In the genomic region with DNA sequence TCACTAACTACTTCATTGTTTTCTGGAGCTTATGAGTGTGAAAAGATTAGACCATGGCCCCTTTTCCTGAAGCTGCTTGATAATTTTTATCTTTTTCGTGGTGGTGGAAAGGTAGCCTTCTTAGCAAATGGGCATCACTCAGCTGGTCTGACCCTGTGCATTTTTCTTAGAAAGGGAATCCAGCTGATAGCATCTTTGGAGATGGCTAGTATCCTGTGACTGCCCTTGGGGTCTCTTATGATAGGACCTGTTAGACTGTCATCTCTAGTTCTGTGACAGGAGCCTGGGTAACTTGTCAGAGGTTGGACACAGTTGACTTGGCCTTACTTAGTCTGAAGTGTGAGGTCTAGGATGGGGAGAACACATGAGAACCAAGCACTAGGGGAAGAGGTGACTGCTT, we compare ENCODE assay signal across 20 mouse cellular contexts. TPM values are rescaled to one million over a fixed set of nuclear protein-coding genes. Genes with fewer than 3 reads are reported as not detected.
"Had no signal": no experiment of that assay in that cellular context is flagged by ENCODE, and none has a peak within 500 bp of the region (broad histone marks: within the 10 kb centered on the region; RNA-seq: fewer than 3 reads in every experiment).

No protein-coding gene starts in this region.

- H3K27ac ChIP-seq: midbrain, embryonic 10.5 days; midbrain, embryonic 12.5 days; neural tube, embryonic 13.5 days; neural tube, embryonic 15.5 days had no signal

- H3K4me3 ChIP-seq: midbrain, embryonic 10.5 days; midbrain, embryonic 12.5 days; myocyte; neural tube, embryonic 13.5 days; neural tube, embryonic 15.5 days had no signal

- H3K9ac ChIP-seq: lung, embryonic 14.5 days; midbrain, embryonic 12.5 days; neural tube, embryonic 13.5 days; neural tube, embryonic 15.5 days had no signal

- H3K9me3 ChIP-seq: midbrain, embryonic 10.5 days; midbrain, embryonic 12.5 days; neural tube, embryonic 13.5 days; neural tube, embryonic 15.5 days had no signal

- H3K4me2 ChIP-seq: lung, embryonic 14.5 days; midbrain, embryonic 12.5 days; neural tube, embryonic 13.5 days; neural tube, embryonic 15.5 days had no signal

- H3K27me3 ChIP-seq: midbrain, embryonic 12.5 days; neural tube, embryonic 13.5 days; neural tube, embryonic 15.5 days had no signal

- H3K4me1 ChIP-seq: midbrain, embryonic 10.5 days; neural tube, embryonic 13.5 days; neural tube, embryonic 15.5 days had no signal

- DNase-seq: lung, embryonic 14.5 days; lung, postnatal 10 days; lung, postnatal 4 days; midbrain, embryonic 14.5 days; retina, postnatal 1 day; right cerebral cortex, adult 18-20 months; right cerebral cortex, postnatal 25 days; right cerebral cortex, postnatal 4 days; spleen, adult 18-20 months; thymus, adult 18-20 months; thymus, postnatal 25 days; thymus, postnatal 4 days had no signal

- ATAC-seq: midbrain, embryonic 16.5 days had no signal

RNA-seq across cellular contexts. Expression of a gene that starts 12.5 kb away (rescaled TPM):
- total RNA-seq: megakaryocyte-erythroid progenitor cell, adult 5-6 weeks had no signal
- polyA plus RNA-seq: midbrain, embryonic 14.5 days; midbrain, embryonic 16.5 days; neural tube, embryonic 15.5 days; small intestine, adult 2 months had no signal
